Mouse (Mus musculus): ENCODE measurements at regions not wholly inside any gene's neighbourhood (a gene's known extent, or its start where the extent isn't known, plus 50 kb on each side); places are given as distances from the start of the nearest gene placed in this dataset.

DNA sequence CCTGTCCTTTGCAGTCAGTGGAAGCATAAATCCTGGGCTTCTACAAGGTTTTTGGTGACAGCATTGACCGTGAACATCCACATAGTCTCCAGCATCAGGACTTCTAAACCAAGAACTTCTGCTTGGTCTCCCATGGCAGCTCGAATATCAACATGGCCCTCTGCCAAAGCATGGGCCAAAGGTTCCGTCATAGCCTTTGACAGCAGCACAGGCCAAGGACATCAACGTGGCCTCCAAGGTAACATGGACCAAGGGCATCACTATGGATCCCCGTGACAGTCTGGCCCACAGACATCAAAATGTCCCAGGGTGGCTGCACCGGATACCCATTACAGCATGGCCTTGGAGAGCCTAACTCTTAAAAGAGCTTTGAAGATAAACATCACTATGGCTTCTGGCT is 275.5 kb upstream of the Irx5 start:
- H3K9ac ChIP-seq: no peak overlapping the region
- ATAC-seq (ENCODE audit: low read depth): no peak
- WGBS (ENCODE audit: insufficient replicate concordance): 60% methylated on average over 6 of the region's 6 CpGs
- H3K4me1 ChIP-seq (replicated peaks): no peaks in the 10 kb centered on the region
- no peak overlapping the region for H3K4me3 ChIP-seq (replicated peaks)
- no peak overlapping the region for H3K4me2 ChIP-seq
- H3K36me3 ChIP-seq: no peaks in the 10 kb centered on the region
- H3K27ac ChIP-seq: no peak overlapping the region
- no peaks in the 10 kb centered on the region for H3K9me3 ChIP-seq (replicated peaks)
- H3K27me3 ChIP-seq: peaks cover 12% of the 10 kb centered on the region; the same call in 1 of the 2 replicates
- no peak for DNase-seq

DNA sequence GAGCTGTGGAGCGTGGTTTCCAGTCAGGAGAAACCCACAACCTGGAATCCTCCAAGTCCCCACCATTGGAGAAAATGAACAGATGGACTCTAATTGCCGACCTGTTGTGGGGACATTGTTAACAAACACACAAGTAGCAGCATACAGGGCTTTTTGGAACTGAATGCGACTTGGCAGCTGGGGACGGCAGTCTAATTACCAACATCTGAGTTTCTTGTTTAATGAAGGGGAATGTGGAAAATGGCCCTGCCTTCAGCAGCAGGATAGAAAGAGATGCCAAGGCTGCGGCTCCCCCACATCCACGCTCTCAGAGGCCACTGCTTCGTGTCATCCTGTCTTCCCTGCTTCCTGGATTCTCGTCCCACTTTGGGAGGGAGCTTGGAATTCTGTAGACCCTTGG is 276.6 kb upstream of the Irx5 start:
- no peak for DNase-seq
- 62% methylated on average over 8 of the region's 8 CpGs for WGBS (ENCODE audit: insufficient replicate concordance)
- ATAC-seq (ENCODE audit: low read depth): no peak
- Histone ChIP-seq H3K4me2 (no peak overlapping the region), H3K4me1 (replicated peaks) (no peaks in the 10 kb centered on the region), H3K9ac (no peak overlapping the region), H3K4me3 (replicated peaks) (no peak overlapping the region), H3K27me3 (peaks cover 12% of the 10 kb centered on the region; the same call in 1 of the 2 replicates), H3K9me3 (replicated peaks) (no peaks in the 10 kb centered on the region), H3K36me3 (no peaks in the 10 kb centered on the region), H3K27ac (no peak overlapping the region)

DNA sequence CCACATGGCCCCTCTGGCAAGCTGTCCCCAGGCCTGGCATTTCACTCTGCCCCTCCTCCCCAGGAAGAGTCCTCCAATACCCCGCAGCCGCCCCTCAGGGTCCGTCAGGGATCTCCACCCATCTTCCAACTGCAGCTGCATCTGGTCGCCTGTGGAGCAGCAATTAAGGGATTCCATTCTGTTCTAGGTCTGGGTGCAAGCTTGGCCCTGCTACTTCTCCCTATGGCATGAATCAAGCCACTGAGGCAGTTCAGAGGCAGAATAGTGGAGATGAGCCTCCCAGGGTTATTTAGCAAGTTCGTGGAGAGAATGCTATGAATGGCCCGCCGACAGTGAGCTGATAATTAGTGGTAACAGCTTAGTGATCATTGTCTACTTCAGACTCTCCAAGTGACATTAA is 275.7 kb upstream of the Irx3 start:
- peaks cover 32% of the 10 kb centered on the region for H3K27me3 ChIP-seq
- no peaks in the 10 kb centered on the region for H3K9me3 ChIP-seq (replicated peaks)
- no peak overlapping the region for H3K4me2 ChIP-seq
- no peak for DNase-seq
- H3K36me3 ChIP-seq: no peaks in the 10 kb centered on the region
- WGBS (ENCODE audit: insufficient replicate concordance): 55% methylated on average over 7 of the region's 7 CpGs
- no peak overlapping the region for H3K4me3 ChIP-seq (replicated peaks)
- ATAC-seq (ENCODE audit: low read depth): no peak
- H3K9ac ChIP-seq: no peak overlapping the region
- H3K27ac ChIP-seq: no peak overlapping the region
- no peaks in the 10 kb centered on the region for H3K4me1 ChIP-seq (replicated peaks)

DNA sequence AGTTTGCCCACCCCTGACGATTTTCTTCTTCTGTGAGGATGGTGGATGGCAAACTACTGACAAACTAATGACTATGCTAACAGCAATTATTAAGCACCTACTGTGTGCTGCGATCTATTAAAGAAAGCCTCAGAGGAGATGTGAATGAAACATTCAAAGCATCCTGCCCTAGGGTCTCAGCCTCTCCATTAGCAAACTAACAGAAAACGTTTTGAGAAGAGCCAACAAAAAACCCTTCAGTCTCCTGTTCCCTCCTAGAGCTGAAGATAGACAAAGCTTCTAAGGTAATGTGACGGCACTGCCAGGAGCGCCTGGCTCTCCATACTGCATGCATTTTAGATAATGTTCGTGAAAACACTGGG is 270.4 kb upstream of the Irx3 start:
- no peak overlapping the region for H3K27ac ChIP-seq
- H3K9me3 ChIP-seq (replicated peaks): no peaks in the 10 kb centered on the region
- no peak overlapping the region for H3K9ac ChIP-seq
- no peaks in the 10 kb centered on the region for H3K36me3 ChIP-seq
- no peaks in the 10 kb centered on the region for H3K4me1 ChIP-seq (replicated peaks)
- H3K4me2 ChIP-seq: no peak overlapping the region
- peaks cover 53% of the 10 kb centered on the region for H3K27me3 ChIP-seq
- no peak overlapping the region for H3K4me3 ChIP-seq (replicated peaks)
- WGBS (ENCODE audit: insufficient replicate concordance): 18% methylated on average over 6 of the region's 6 CpGs
- ATAC-seq (ENCODE audit: low read depth) (no peak), DNase-seq (no peak)

DNA sequence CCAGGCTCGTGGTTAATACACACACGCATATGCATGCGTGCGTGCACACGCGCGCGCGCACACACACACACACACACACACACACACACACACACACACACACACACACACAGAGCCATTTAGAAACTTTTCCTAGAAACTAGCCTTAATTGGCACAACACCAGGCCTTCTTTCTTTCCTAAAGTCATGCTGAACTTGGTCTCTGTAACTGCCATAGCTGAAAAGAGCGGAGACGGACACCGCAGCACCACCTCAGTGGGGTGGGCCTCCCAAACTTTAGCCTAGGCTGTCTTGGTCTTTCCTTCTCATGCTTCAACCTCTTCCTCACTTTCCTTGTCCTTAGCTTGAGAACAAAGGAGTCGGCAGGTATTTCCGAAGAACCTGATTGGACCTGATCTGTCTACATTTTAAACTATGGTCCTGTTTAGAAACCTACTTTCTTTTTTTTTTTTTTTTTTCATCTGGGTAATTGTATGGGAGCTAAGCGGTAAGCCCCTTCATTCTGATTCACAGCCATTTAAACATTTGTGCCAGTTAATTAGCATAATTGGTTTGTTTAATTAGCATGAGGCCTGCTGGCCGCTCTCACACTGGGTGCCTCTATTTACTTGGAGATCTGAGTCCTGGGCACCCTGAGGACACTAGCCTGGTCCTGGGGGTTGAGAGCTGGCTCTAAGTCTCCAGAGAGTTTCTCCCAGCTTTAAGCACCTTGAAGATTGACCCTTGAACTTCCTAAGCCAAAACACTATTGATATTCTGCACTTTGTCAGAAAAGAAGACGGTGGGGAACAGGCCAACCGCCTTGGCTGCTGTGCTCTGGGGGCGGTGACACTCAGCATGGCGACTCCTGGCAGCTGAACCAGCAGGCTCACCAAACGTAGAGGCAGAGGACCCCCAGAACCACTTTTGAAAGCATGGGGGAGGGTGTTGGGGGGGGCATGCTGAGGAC is 269.7 kb upstream of the Irx3 start:
- H3K9ac ChIP-seq: no peak overlapping the region
- no peaks in the 10 kb centered on the region for H3K4me1 ChIP-seq (replicated peaks)
- 40% methylated on average over 21 of the region's 21 CpGs for WGBS (ENCODE audit: insufficient replicate concordance)
- H3K36me3 ChIP-seq: no peaks in the 10 kb centered on the region
- H3K9me3 ChIP-seq (replicated peaks): no peaks in the 10 kb centered on the region
- no peak overlapping the region for H3K4me3 ChIP-seq (replicated peaks)
- DNase-seq (no peak), ATAC-seq (ENCODE audit: low read depth) (no peak)
- no peak overlapping the region for H3K4me2 ChIP-seq
- no peak overlapping the region for H3K27ac ChIP-seq
- peaks cover 59% of the 10 kb centered on the region for H3K27me3 ChIP-seq

DNA sequence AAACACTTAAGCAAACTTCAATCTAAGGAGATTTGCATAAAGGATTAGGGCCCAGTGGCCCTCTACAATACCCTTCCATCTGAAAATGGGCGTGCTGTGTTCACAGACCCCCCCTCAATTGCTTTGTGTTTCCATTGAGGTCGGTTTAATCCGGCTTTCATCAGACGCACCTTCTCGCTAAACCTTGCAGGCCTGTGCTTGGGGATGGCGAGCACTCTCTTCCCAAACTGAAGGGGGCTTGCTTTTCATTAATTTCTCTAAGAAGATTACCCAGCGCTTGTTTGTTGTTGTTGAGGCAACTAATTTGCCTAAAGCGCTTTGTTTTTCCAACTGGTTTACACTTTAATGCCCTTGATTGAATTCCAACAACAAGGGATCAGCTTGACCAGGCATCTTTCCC is 268.8 kb upstream of the Irx3 start:
- Histone ChIP-seq H3K4me2 (no peak overlapping the region), H3K27ac (no peak overlapping the region), H3K4me3 (replicated peaks) (no peak overlapping the region), H3K4me1 (replicated peaks) (no peaks in the 10 kb centered on the region), H3K27me3 (peaks cover 65% of the 10 kb centered on the region), H3K36me3 (no peaks in the 10 kb centered on the region), H3K9ac (no peak overlapping the region), H3K9me3 (replicated peaks) (no peaks in the 10 kb centered on the region)
- no peak for DNase-seq
- WGBS (ENCODE audit: insufficient replicate concordance): 23% methylated on average over 8 of the region's 8 CpGs
- ATAC-seq (ENCODE audit: low read depth): no peak

DNA sequence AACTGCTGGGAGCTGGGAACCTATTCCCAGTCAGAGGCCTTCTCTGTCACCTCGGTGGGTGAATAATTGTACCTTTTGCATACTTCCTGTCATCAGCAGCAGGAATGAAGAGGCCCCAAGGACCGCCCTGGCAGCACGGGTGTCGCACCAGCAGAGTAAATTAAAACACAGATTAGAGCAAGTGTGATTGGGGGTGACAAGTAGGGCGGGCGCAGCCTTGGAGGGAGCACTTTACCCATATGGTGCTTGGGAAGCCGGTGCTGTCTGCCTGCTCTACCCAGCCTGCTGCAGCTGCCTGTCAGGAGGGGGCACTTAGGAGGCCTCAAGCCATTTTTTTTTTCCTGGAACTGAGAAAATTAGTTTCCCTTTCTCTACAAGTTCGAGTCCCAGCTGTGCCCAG is 264.6 kb upstream of the Irx3 start:
- Histone ChIP-seq H3K4me3 (replicated peaks) (no peak overlapping the region), H3K9me3 (replicated peaks) (no peaks in the 10 kb centered on the region), H3K27me3 (peaks cover 58% of the 10 kb centered on the region), H3K36me3 (no peaks in the 10 kb centered on the region), H3K4me1 (replicated peaks) (no peaks in the 10 kb centered on the region), H3K9ac (no peak overlapping the region), H3K27ac (no peak overlapping the region), H3K4me2 (no peak overlapping the region)
- DNase-seq (no peak), ATAC-seq (ENCODE audit: low read depth) (no peak)
- 23% methylated on average over 8 of the region's 8 CpGs for WGBS (ENCODE audit: insufficient replicate concordance)

DNA sequence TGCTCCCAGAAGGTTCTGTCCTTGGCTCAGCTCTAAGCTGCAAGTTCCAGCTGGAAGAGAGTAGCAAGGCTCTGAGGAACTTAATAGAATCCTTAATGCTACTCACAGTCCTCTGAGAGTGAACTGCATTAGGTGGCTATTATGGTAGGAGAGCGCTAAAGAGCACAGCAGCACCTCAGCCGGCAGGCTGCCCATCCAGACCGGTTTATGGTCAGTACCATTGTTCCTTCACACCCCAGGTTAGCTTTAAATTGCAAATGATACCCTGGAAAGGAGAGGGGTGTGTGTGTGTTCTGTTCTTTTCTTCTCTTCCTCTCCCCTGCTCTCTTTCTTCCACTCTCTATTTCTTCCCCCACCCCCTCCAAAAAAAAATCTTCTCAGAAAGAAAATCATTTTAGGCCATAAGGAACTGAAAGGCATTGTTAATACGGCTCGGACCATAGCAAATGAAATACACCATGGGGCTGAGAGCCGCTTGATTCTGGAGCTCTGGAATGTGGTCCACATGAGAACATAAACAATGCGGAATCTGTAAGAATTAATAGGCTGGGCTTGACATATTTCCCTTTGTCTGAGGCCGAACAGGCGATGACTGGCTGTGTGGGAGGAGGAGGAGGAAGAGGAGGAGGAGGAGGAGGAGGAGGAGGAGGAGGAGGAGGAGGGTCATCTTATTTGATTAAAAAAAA is 263.8 kb upstream of the Irx3 start:
- Histone ChIP-seq H3K4me2 (no peak overlapping the region), H3K4me3 (replicated peaks) (no peak overlapping the region), H3K36me3 (no peaks in the 10 kb centered on the region), H3K9me3 (replicated peaks) (no peaks in the 10 kb centered on the region), H3K27ac (no peak overlapping the region), H3K9ac (no peak overlapping the region), H3K27me3 (peaks cover 54% of the 10 kb centered on the region), H3K4me1 (replicated peaks) (no peaks in the 10 kb centered on the region)
- no peak for DNase-seq
- no peak for ATAC-seq (ENCODE audit: low read depth)
- 26% methylated on average over 9 of the region's 9 CpGs for WGBS (ENCODE audit: insufficient replicate concordance)

DNA sequence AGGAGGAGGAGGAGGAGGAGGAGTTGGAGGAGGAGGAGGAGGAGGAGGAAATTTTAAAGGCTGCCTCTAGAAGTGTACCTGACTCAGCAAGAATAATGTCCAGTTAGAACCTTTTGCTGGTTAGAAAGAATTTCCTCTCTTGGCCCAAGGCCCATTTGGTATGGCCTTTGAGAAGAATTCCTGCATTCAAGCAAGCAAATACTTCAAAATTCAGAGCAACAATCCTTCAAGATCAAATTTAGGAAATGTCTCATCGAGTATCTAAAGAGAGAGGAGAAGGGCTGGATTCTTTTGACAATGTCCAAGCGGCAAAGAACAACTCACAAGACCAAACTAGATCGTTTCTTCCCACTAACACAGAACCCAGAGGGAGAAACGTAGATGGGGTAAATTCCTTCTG is 263.1 kb upstream of the Irx3 start:
- Histone ChIP-seq H3K27me3 (peaks cover 47% of the 10 kb centered on the region), H3K27ac (no peak overlapping the region)

DNA sequence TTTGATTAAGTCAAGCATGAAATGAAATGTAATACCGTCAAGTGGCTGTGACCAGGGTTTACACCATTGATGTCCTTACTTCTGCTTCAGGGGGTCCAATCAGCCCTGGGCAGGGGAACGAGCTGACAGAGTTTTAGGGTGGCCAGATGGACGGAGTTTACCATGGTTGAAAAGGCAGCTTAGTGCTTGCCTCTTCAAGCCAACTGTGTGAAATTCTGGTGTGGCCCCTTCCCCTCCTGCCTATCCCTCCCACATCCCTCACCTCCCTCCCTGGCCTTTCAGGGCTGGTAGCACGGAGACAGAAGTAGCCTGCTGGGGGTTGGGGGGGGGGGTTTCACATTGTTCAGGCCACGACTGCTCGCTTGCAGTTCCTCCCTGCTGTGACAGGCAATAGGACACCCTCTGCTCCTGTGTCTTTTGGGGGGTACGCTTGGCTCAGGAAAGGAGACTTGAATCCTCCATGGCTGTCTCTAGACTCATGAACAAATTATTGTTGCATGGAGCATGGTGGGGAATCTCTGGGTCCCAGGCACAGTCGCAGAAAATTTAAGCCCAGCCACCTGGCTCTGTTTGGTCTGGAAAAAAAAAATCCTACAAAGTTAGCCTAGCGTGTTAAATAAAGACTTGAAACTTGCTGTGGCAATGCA is 262.4 kb upstream of the Irx3 start:
- H3K4me1 ChIP-seq (replicated peaks): no peaks in the 10 kb centered on the region
- DNase-seq (no peak), ATAC-seq (ENCODE audit: low read depth) (no peak)
- no peak overlapping the region for H3K4me3 ChIP-seq (replicated peaks)
- peaks cover 44% of the 10 kb centered on the region for H3K27me3 ChIP-seq
- no peaks in the 10 kb centered on the region for H3K9me3 ChIP-seq (replicated peaks)
- WGBS (ENCODE audit: insufficient replicate concordance): 19% methylated on average over 9 of the region's 9 CpGs
- H3K27ac ChIP-seq: no peak overlapping the region
- no peaks in the 10 kb centered on the region for H3K36me3 ChIP-seq
- H3K9ac ChIP-seq: no peak overlapping the region
- no peak overlapping the region for H3K4me2 ChIP-seq

More for the DNA sequence above, 263.1 kb upstream of the Irx3 start:
- ATAC-seq (ENCODE audit: low read depth): no peak
- no peaks in the 10 kb centered on the region for H3K4me1 ChIP-seq (replicated peaks)
- DNase-seq: no peak
- WGBS (ENCODE audit: insufficient replicate concordance): 19% methylated on average over 4 of the region's 4 CpGs
- no peak overlapping the region for H3K9ac ChIP-seq
- no peaks in the 10 kb centered on the region for H3K9me3 ChIP-seq (replicated peaks)
- H3K4me2 ChIP-seq: no peak overlapping the region
- H3K36me3 ChIP-seq: no peaks in the 10 kb centered on the region
- H3K4me3 ChIP-seq (replicated peaks): no peak overlapping the region

DNA sequence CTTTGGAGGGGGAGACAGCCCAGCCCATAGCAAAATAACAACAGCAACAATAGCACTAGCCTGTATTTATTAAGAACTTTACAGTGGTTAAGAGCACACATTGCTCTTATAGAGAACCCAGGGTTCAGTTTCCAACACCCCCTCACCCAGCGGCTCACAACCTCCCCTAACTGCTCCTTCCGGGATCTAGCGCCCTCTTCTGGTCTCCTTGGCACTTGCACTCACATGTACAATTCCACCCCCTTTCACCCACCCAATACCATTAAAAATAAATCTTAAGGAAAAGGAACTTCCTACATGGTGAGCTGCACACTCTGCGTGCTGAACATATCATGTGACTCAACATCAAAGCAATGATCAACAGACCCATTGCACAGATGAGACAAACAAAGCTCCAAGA is 261.5 kb upstream of the Irx3 start:
- Histone ChIP-seq H3K9ac (no peak overlapping the region), H3K4me2 (no peak overlapping the region), H3K27me3 (peaks cover 50% of the 10 kb centered on the region), H3K4me3 (replicated peaks) (no peak overlapping the region), H3K4me1 (replicated peaks) (no peaks in the 10 kb centered on the region), H3K36me3 (no peaks in the 10 kb centered on the region), H3K9me3 (replicated peaks) (no peaks in the 10 kb centered on the region), H3K27ac (no peak overlapping the region)
- DNase-seq (no peak), ATAC-seq (ENCODE audit: low read depth) (no peak)
- 52% methylated on average over 4 of the region's 4 CpGs for WGBS (ENCODE audit: insufficient replicate concordance)
